Mouse (Mus musculus): Measurements from ENCODE around the gene Syne1. TPM values are rescaled to one million over a fixed set of nuclear protein-coding genes. Genes with fewer than 3 reads are reported as not detected.

The Syne1 gene
- 137 TPM for total RNA-seq (2023)

GRCm38 (mm10) chr10:5551382-5551781, at the start of gene Syne1:
Syne1 (minus strand) TSS chr10:5551482.

DNA sequence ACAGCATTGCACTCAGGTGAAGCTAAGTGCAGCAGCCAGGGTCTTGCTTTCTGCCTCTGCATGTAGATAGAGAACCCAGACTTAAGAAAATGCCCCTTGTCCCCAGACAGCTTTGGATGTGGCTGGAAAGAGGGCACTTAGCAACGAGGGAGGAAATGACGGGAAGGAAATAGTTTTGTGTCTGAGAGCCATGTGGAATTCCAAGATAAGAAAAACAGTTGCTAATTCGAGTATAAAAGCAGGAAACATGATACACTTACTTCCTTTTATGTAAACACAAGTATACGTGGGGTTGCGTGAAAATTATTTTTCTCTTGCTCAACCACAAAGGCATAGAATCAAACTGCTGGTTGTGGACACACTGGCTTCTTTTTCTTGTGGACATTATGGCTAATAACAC, 42.2 kb upstream of the Syne1 start, which contains the start of gene Myct1:
TSS of gene Myct1 (plus strand) at position 312 of the 400 bp plus-strand sequence.

GRCm38 (mm10) chr10:5068676-5069265, 482.5 kb downstream of the Syne1 start, which contains the start of gene Gm10097:
Gm10097 (plus strand) TSS chr10:5069192.

Other genes with a start within 250 kb of the Syne1 start
- not detected for gene Myct1, start 42.3 kb upstream of the Syne1 start, total RNA-seq (2023)
- not detected for gene Vip, start 87.7 kb upstream of the Syne1 start, total RNA-seq (2023)

Measured in CD8-positive naive resting alpha-beta T cell, adult 57 days (primary cell).